23 mouse cellular contexts compared by ENCODE assay signal in genomic region chr7:5087886-5088285, GRCm38 (mm10). TPM values are rescaled to one million over a fixed set of nuclear protein-coding genes. Genes with fewer than 3 reads are reported as not detected.
DNase-seq lines count a peak whose midpoint lies in the region; ATAC-seq and TF ChIP-seq lines count a peak whose summit lies in the region.
"Had no signal": no experiment of that assay in that cellular context is flagged by ENCODE, and none has a peak within 500 bp of the region (broad histone marks: within the 10 kb centered on the region; RNA-seq: fewer than 3 reads in every experiment).

No protein-coding gene starts in this region.

- no peaks in the 10 kb centered on the region for H3K27me3 ChIP-seq in kidney, embryonic 14.5 days (ENCODE audit: control insufficient read depth, insufficient read depth, low read length)
- H3K27me3 ChIP-seq in intestine, embryonic 15.5 days (replicated peaks) = no peaks in the 10 kb centered on the region
- H3K27me3 ChIP-seq in small intestine, adult 2 months (ENCODE audit: control insufficient read depth, insufficient read depth, low read length) = no peaks in the 10 kb centered on the region
- H3K27me3 ChIP-seq: embryonic facial prominence, embryonic 15.5 days; heart, embryonic 15.5 days; liver, embryonic 13.5 days; lung, embryonic 15.5 days had no signal

- no peak overlapping the region for H3K27ac ChIP-seq in kidney, embryonic 14.5 days (ENCODE audit: low read depth, low read length)
- peak overlapping the region; percentile 64 for H3K27ac ChIP-seq in intestine, embryonic 15.5 days
- peak overlapping the region; percentile 96 for H3K27ac ChIP-seq in small intestine, adult 2 months (ENCODE audit: insufficient read depth, low read depth, low read length)
- H3K27ac ChIP-seq: embryonic facial prominence, embryonic 15.5 days; heart, embryonic 15.5 days; hindbrain, postnatal 0 days; liver, embryonic 13.5 days; lung, embryonic 15.5 days; macrophage; midbrain, embryonic 10.5 days had no signal

- H3K4me3 ChIP-seq in kidney, embryonic 14.5 days (ENCODE audit: low read length) = no peak overlapping the region
- H3K4me3 ChIP-seq in intestine, embryonic 15.5 days (replicated peaks) = no peak overlapping the region
- H3K4me3 ChIP-seq in small intestine, adult 2 months (ENCODE audit: low read depth, low read length) = no peak overlapping the region
- H3K4me3 ChIP-seq: embryonic facial prominence, embryonic 15.5 days; heart, embryonic 15.5 days; liver, embryonic 13.5 days; lung, embryonic 15.5 days; midbrain, embryonic 10.5 days had no signal

- WGBS in kidney, embryonic 14.5 days = 79% methylated on average over 4 of the region's 4 CpGs
- WGBS in intestine, embryonic 15.5 days = 70% methylated on average over 4 of the region's 4 CpGs
- 32% methylated on average over 4 of the region's 4 CpGs for whole genome bisulfite sequencing in small intestine, adult 2 months

- no peak overlapping the region for H3K9ac ChIP-seq in kidney, embryonic 14.5 days (ENCODE audit: low read depth, low read length)
- no peak overlapping the region for H3K9ac ChIP-seq in intestine, embryonic 15.5 days
- H3K9ac ChIP-seq: embryonic facial prominence, embryonic 15.5 days; heart, embryonic 15.5 days; liver, embryonic 13.5 days; lung, embryonic 15.5 days had no signal

- DNase-seq in cerebellum, adult 9-11 months = peak; percentile 5
- no peak for DNase-seq in cerebellum, postnatal 10 days
- peak; percentile 80 for DNase-seq in kidney, adult 9 months
- no peak for DNase-seq in lung, postnatal 14 days
- DNase-seq: adrenal gland, postnatal 14 days; cerebellum, postnatal 36 days; heart, adult 18-20 months; heart, postnatal 4 days; liver, embryonic 13.5 days; right cerebral cortex, postnatal 4 days; thymus, postnatal 25 days had no signal

- H3K36me3 ChIP-seq in kidney, embryonic 14.5 days (ENCODE audit: control insufficient read depth, insufficient read depth, low read length) = peaks cover 61% of the 10 kb centered on the region
- peaks cover 27% of the 10 kb centered on the region for H3K36me3 ChIP-seq in intestine, embryonic 15.5 days
- peaks cover 61% of the 10 kb centered on the region for H3K36me3 ChIP-seq in small intestine, adult 2 months (ENCODE audit: control insufficient read depth, insufficient read depth, low read length)

- no peaks in the 10 kb centered on the region for H3K9me3 ChIP-seq in kidney, embryonic 14.5 days (ENCODE audit: control insufficient read depth, low read length)
- H3K9me3 ChIP-seq in intestine, embryonic 15.5 days = no peaks in the 10 kb centered on the region
- H3K9me3 ChIP-seq: embryonic facial prominence, embryonic 15.5 days; heart, embryonic 15.5 days; liver, embryonic 13.5 days; lung, embryonic 15.5 days; midbrain, embryonic 10.5 days had no signal

- TF ChIP-seq POLR2A in small intestine, adult 2 months (IDR thresholded peaks at IDR 0.05; ENCODE audit: low read depth, low read length) = no peak

- TF ChIP-seq CTCF in small intestine, adult 2 months (IDR thresholded peaks at IDR 0.05; ENCODE audit: extremely low read depth, insufficient read length, insufficient replicate concordance, low read depth, low read length) = no peak

- H3K4me2 ChIP-seq in kidney, embryonic 14.5 days (replicated peaks; ENCODE audit: low read depth, low read length) = no peak overlapping the region
- peak overlapping the region; percentile 24; the same call in 1 of the 2 replicates for H3K4me2 ChIP-seq in intestine, embryonic 15.5 days (replicated peaks)
- H3K4me2 ChIP-seq: embryonic facial prominence, embryonic 15.5 days; heart, embryonic 15.5 days; liver, embryonic 13.5 days; lung, embryonic 15.5 days had no signal

- ATAC-seq in kidney, embryonic 14.5 days (ENCODE audit: low FRiP score, low TSS enrichment) = no peak
- ATAC-seq in intestine, embryonic 15.5 days = peak; percentile 85
- ATAC-seq: CD4-positive, CD25-positive, alpha-beta regulatory T cell, adult 4 months; hindbrain, postnatal 0 days had no signal

- 0 out of 2 replicates have a peak, but pooled peaks cover 6% of the 10 kb centered on the region for H3K4me1 ChIP-seq in kidney, embryonic 14.5 days (ENCODE audit: control insufficient read depth, insufficient read depth, low read length)
- peaks cover 5% of the 10 kb centered on the region; the same call in 1 of the 2 replicates for H3K4me1 ChIP-seq in intestine, embryonic 15.5 days (replicated peaks)
- H3K4me1 ChIP-seq in small intestine, adult 2 months (ENCODE audit: control insufficient read depth, insufficient read depth, insufficient read length, low read length) = peaks cover 58% of the 10 kb centered on the region
- H3K4me1 ChIP-seq: embryonic facial prominence, embryonic 15.5 days; lung, embryonic 15.5 days; midbrain, embryonic 10.5 days had no signal

RNA-seq across cellular contexts. Expression of gene Epn1, which starts 7.9 kb away (rescaled TPM):
- 53.2 and 63.8 TPM in 2 replicates for polyA plus RNA-seq in kidney, embryonic 14.5 days (2014; fragmentation: Nextera tagmentation; extraction: Ambion mirVana)
- polyA plus RNA-seq in intestine, embryonic 15.5 days (2015; fragmentation: Nextera tagmentation; extraction: Ambion mirVana) = 62.4 and 66.5 TPM in 2 replicates
- polyA plus RNA-seq in small intestine, adult 2 months (2012; rRNA removed) = 240 and 483 TPM in 2 replicates

RNA-seq across cellular contexts. Expression of gene U2af2, which starts 25.9 kb away (rescaled TPM):
- polyA plus RNA-seq in kidney, embryonic 14.5 days (2014; fragmentation: Nextera tagmentation; extraction: Ambion mirVana) = 120 and 148 TPM in 2 replicates
- 126 and 130 TPM in 2 replicates for polyA plus RNA-seq in intestine, embryonic 15.5 days (2015; fragmentation: Nextera tagmentation; extraction: Ambion mirVana)
- polyA plus RNA-seq in small intestine, adult 2 months (2012; rRNA removed) = 76.6 and 150 TPM in 2 replicates

RNA-seq across cellular contexts. Expression of gene Rfpl4, which starts 28.9 kb away (rescaled TPM):
- not detected in 2 replicates for polyA plus RNA-seq in kidney, embryonic 14.5 days (2014; fragmentation: Nextera tagmentation; extraction: Ambion mirVana)
- polyA plus RNA-seq in intestine, embryonic 15.5 days (2015; fragmentation: Nextera tagmentation; extraction: Ambion mirVana) = not detected in 2 replicates
- not detected in 2 replicates for polyA plus RNA-seq in small intestine, adult 2 months (2012; rRNA removed)
- polyA plus RNA-seq: brain, embryonic 14.5 days; embryonic facial prominence, embryonic 15.5 days; heart, embryonic 15.5 days; hindbrain, postnatal 0 days; liver, embryonic 13.5 days; lung, embryonic 15.5 days; macrophage; midbrain, embryonic 10.5 days; midbrain, postnatal 0 days had no signal

RNA-seq across cellular contexts. Expression of gene Zfp580, which starts 36.5 kb away (rescaled TPM):
- polyA plus RNA-seq in kidney, embryonic 14.5 days (2014; fragmentation: Nextera tagmentation; extraction: Ambion mirVana) = 43.6 and 56.2 TPM in 2 replicates
- 22.2 and 25.0 TPM in 2 replicates for polyA plus RNA-seq in intestine, embryonic 15.5 days (2015; fragmentation: Nextera tagmentation; extraction: Ambion mirVana)
- 12.2 and 17.6 TPM in 2 replicates for polyA plus RNA-seq in small intestine, adult 2 months (2012; rRNA removed)

RNA-seq across cellular contexts. Expression of gene Rasl2-9, which starts 37.9 kb away (rescaled TPM):
- polyA plus RNA-seq in kidney, embryonic 14.5 days (2014; fragmentation: Nextera tagmentation; extraction: Ambion mirVana) = 0.28 and 0.43 TPM in 2 replicates
- 0.31 and 0.56 TPM in 2 replicates for polyA plus RNA-seq in intestine, embryonic 15.5 days (2015; fragmentation: Nextera tagmentation; extraction: Ambion mirVana)
- 0.09 and 0.43 TPM in 2 replicates for polyA plus RNA-seq in small intestine, adult 2 months (2012; rRNA removed)

Comparison
In these comparisons a context has a peak if more than half of its experiments do, and no peak if none do; other contexts are left out.
1. DNase-seq: peak in cerebellum, adult 9-11 months (single experiment) and kidney, adult 9 months (single experiment); none in cerebellum, postnatal 10 days (0 of 2) and lung, postnatal 14 days (single experiment).